Mouse (Mus musculus) midbrain, embryonic 15.5 days (tissue): ENCODE results near the gene 4930503B20Rik. TPM values are rescaled to one million over a fixed set of nuclear protein-coding genes. Genes with fewer than 3 reads are reported as not detected.
A peak's percentile ranks its signal among the peaks of the same experiment; 100 is the strongest.

ENCODE experiments used
- ATAC-seq: fragments of 200-750 bp; cut with Nextera tagmentation; replicated peaks from 2 replicates; pipeline ENCODE4 v1.8.0; 2017; ENCODE audit warnings: moderate TSS enrichment
- H3K27ac ChIP-seq: fragments of 300-500 bp; sonication (generic); 2 replicates; pipeline ENCODE4 v1.5.1; 2015; ENCODE audit warnings: mild to moderate bottlenecking, inconsistent platforms
- H3K27me3 ChIP-seq: fragments of 300-500 bp; sonication (generic); replicated peaks from 2 replicates; pipeline ENCODE4 v1.6.1; 2015; ENCODE audit warnings: inconsistent platforms
- H3K36me3 ChIP-seq: fragments of 300-500 bp; sonication (generic); replicated peaks from 2 replicates; pipeline ENCODE4 v1.6.1; 2015; ENCODE audit warnings: inconsistent platforms
- H3K4me1 ChIP-seq: fragments of 300-500 bp; sonication (generic); 2 replicates; pipeline ENCODE4 v1.6.1; 2015; ENCODE audit warnings: inconsistent platforms
- H3K4me2 ChIP-seq: fragments of 300-500 bp; sonication (generic); 2 replicates; pipeline ENCODE4 v1.6.1; 2015; ENCODE audit warnings: inconsistent platforms, mild to moderate bottlenecking, moderate library complexity
- H3K4me3 ChIP-seq: fragments of 300-500 bp; sonication (generic); 2 replicates; pipeline ENCODE4 v1.5.1; 2015; ENCODE audit warnings: mild to moderate bottlenecking, inconsistent platforms
- H3K9ac ChIP-seq: fragments of 300-500 bp; sonication (generic); 2 replicates; pipeline ENCODE4 v1.6.1; 2015; ENCODE audit warnings: mild to moderate bottlenecking, inconsistent platforms
- H3K9me3 ChIP-seq: fragments of 300-500 bp; sonication (generic); 2 replicates; pipeline ENCODE4 v1.6.1; 2016; ENCODE audit warnings: inconsistent platforms
- WGBS: fragments of 180-500 bp; shearing (Covaris S2); methylation state at CpG from one replicate; pipeline ENCODE4 v1.1.7; 2015; ENCODE audit warnings: mixed read lengths; 5-methylcytosine and 5-hydroxymethylcytosine counted together
- polyA plus RNA-seq: library from polyadenylated mRNA; unstranded; fragments of >200 nt; fragmentation: Nextera tagmentation; extraction: Ambion mirVana; gene quantifications from 2 replicates; pipeline ENCODE4 v1.2.1, GENCODE M21; 2015

The 4930503B20Rik gene
- polyA plus RNA-seq, 1 experiment from 2014 or later, result not detected

GRCm38 (mm10) chr3:146611261-146611660, 39.9 kb downstream of the 4930503B20Rik start:
- ATAC-seq, result no peak
- H3K4me1 ChIP-seq, result peaks cover 9% of the 10 kb centered on the region; the same call in 1 of the 2 replicates

GRCm38 (mm10) chr3:146610322-146610721, 40.8 kb downstream of the 4930503B20Rik start:
- no peak for ATAC-seq
- WGBS, result 78% methylated on average over 10 of the region's 10 CpGs

More at GRCm38 (mm10) chr3:146611261-146611660, 39.9 kb downstream of the 4930503B20Rik start:
- Histone ChIP-seq H3K9ac (no peak overlapping the region), H3K4me2 (no peak overlapping the region), H3K9me3 (no peaks in the 10 kb centered on the region), H3K27ac (no peak overlapping the region), H3K4me3 (no peak overlapping the region), H3K36me3 (no peaks in the 10 kb centered on the region), H3K27me3 (no peaks in the 10 kb centered on the region)
- WGBS, result 73% methylated on average over 4 of the region's 4 CpGs

GRCm38 (mm10) chr3:146607368-146607767, 43.7 kb downstream of the 4930503B20Rik start:
- H3K27ac ChIP-seq, result peak overlapping the region; percentile 64

More at GRCm38 (mm10) chr3:146610322-146610721, 40.8 kb downstream of the 4930503B20Rik start:
- no peak overlapping the region for H3K27ac ChIP-seq
- no peaks in the 10 kb centered on the region for H3K27me3 ChIP-seq
- peaks cover 9% of the 10 kb centered on the region; the same call in 1 of the 2 replicates for H3K4me1 ChIP-seq
- no peak overlapping the region for H3K4me2 ChIP-seq
- H3K9ac ChIP-seq, result no peak overlapping the region
- H3K4me3 ChIP-seq, result no peak overlapping the region
- no peaks in the 10 kb centered on the region for H3K36me3 ChIP-seq
- H3K9me3 ChIP-seq, result no peaks in the 10 kb centered on the region

GRCm38 (mm10) chr3:146604647-146605046, 46.5 kb downstream of the 4930503B20Rik start:
- H3K4me2 ChIP-seq, result no peak overlapping the region
- H3K36me3 ChIP-seq, result no peaks in the 10 kb centered on the region
- H3K9me3 ChIP-seq, result no peaks in the 10 kb centered on the region
- WGBS, result 82% methylated on average over 9 of the region's 9 CpGs
- H3K4me3 ChIP-seq, result no peak overlapping the region
- H3K27me3 ChIP-seq, result no peaks in the 10 kb centered on the region
- no peak for ATAC-seq
- no peak overlapping the region for H3K27ac ChIP-seq
- H3K9ac ChIP-seq, result no peak overlapping the region
- peaks cover 9% of the 10 kb centered on the region; the same call in 1 of the 2 replicates for H3K4me1 ChIP-seq

More at GRCm38 (mm10) chr3:146607368-146607767, 43.7 kb downstream of the 4930503B20Rik start:
- peak; percentile 79 for ATAC-seq
- H3K4me1 ChIP-seq, result peaks cover 9% of the 10 kb centered on the region; the same call in 1 of the 2 replicates
- 6% methylated on average over 1 of the region's 1 CpGs for WGBS
- H3K27me3 ChIP-seq, result no peaks in the 10 kb centered on the region
- H3K9ac ChIP-seq, result no peak overlapping the region
- H3K36me3 ChIP-seq, result no peaks in the 10 kb centered on the region
- no peak overlapping the region for H3K4me3 ChIP-seq
- no peaks in the 10 kb centered on the region for H3K9me3 ChIP-seq
- H3K4me2 ChIP-seq, result no peak overlapping the region

GRCm38 (mm10) chr3:146602531-146602930, 48.6 kb downstream of the 4930503B20Rik start:
- Histone ChIP-seq H3K4me2 (no peak overlapping the region), H3K4me3 (no peak overlapping the region), H3K36me3 (no peaks in the 10 kb centered on the region), H3K9ac (no peak overlapping the region), H3K4me1 (peaks cover 2% of the 10 kb centered on the region; the same call in 1 of the 2 replicates), H3K9me3 (no peaks in the 10 kb centered on the region), H3K27ac (no peak overlapping the region), H3K27me3 (no peaks in the 10 kb centered on the region)
- no peak for ATAC-seq
- WGBS, result 94% methylated on average over 3 of the region's 3 CpGs

- Histone ChIP-seq H3K4me2 (no peak overlapping the region), H3K4me3 (no peak overlapping the region), H3K9me3 (no peaks in the 10 kb centered on the region), H3K36me3 (no peaks in the 10 kb centered on the region), H3K27me3 (no peaks in the 10 kb centered on the region), H3K27ac (no peak overlapping the region), H3K4me1 (no peaks in the 10 kb centered on the region), H3K9ac (no peak overlapping the region)
- ATAC-seq, result no peak
- WGBS, result 85% methylated on average over 2 of the region's 2 CpGs
These were observed 49.9 kb downstream of the 4930503B20Rik start for GRCm38 (mm10) chr3:146601205-146601604.

- ATAC-seq, result no peak
- H3K27ac ChIP-seq, result no peak overlapping the region
These were observed 51.8 kb downstream of the 4930503B20Rik start for GRCm38 (mm10) chr3:146599198-146599900.

GRCm38 (mm10) chr3:146598411-146598810, 52.7 kb downstream of the 4930503B20Rik start:
- no peak for ATAC-seq
- H3K4me3 ChIP-seq, result no peak overlapping the region
- H3K36me3 ChIP-seq, result no peaks in the 10 kb centered on the region
- H3K4me2 ChIP-seq, result no peak overlapping the region
- no peaks in the 10 kb centered on the region for H3K9me3 ChIP-seq
- H3K27me3 ChIP-seq, result no peaks in the 10 kb centered on the region
- H3K27ac ChIP-seq, result no peak overlapping the region
- H3K9ac ChIP-seq, result no peak overlapping the region
- H3K4me1 ChIP-seq, result no peaks in the 10 kb centered on the region
- WGBS, result 82% methylated on average over 6 of the region's 6 CpGs

More at GRCm38 (mm10) chr3:146599198-146599900, 51.8 kb downstream of the 4930503B20Rik start:
- Histone ChIP-seq H3K9ac (no peak overlapping the region), H3K9me3 (no peaks in the 10 kb centered on the region), H3K36me3 (no peaks in the 10 kb centered on the region), H3K27me3 (no peaks in the 10 kb centered on the region), H3K4me1 (no peaks in the 10 kb centered on the region), H3K4me2 (no peak overlapping the region), H3K4me3 (no peak overlapping the region)
- 86% methylated on average over 6 of the region's 6 CpGs for WGBS

GRCm38 (mm10) chr3:146596864-146597263, 54.3 kb downstream of the 4930503B20Rik start:
- H3K36me3 ChIP-seq, result no peaks in the 10 kb centered on the region
- ATAC-seq, result no peak
- H3K4me3 ChIP-seq, result no peak overlapping the region
- WGBS, result 86% methylated on average over 7 of the region's 7 CpGs
- no peaks in the 10 kb centered on the region for H3K27me3 ChIP-seq
- H3K27ac ChIP-seq, result no peak overlapping the region
- no peaks in the 10 kb centered on the region for H3K4me1 ChIP-seq
- H3K9ac ChIP-seq, result no peak overlapping the region
- no peaks in the 10 kb centered on the region for H3K9me3 ChIP-seq
- H3K4me2 ChIP-seq, result no peak overlapping the region

- no peaks in the 10 kb centered on the region for H3K27me3 ChIP-seq
- no peaks in the 10 kb centered on the region for H3K9me3 ChIP-seq
- no peaks in the 10 kb centered on the region for H3K4me1 ChIP-seq
- no peaks in the 10 kb centered on the region for H3K36me3 ChIP-seq
- H3K27ac ChIP-seq, result no peak overlapping the region
- no peak overlapping the region for H3K9ac ChIP-seq
- H3K4me3 ChIP-seq, result no peak overlapping the region
- H3K4me2 ChIP-seq, result no peak overlapping the region
- 90% methylated on average over 8 of the region's 8 CpGs for WGBS
- ATAC-seq, result no peak
These were observed 54.7 kb downstream of the 4930503B20Rik start for GRCm38 (mm10) chr3:146596387-146596786.

- no peak for ATAC-seq
- Histone ChIP-seq H3K9me3 (no peaks in the 10 kb centered on the region), H3K9ac (no peak overlapping the region), H3K36me3 (no peaks in the 10 kb centered on the region), H3K4me1 (no peaks in the 10 kb centered on the region), H3K27ac (no peak overlapping the region), H3K4me3 (no peak overlapping the region), H3K27me3 (no peaks in the 10 kb centered on the region), H3K4me2 (no peak overlapping the region)
- 92% methylated on average over 6 of the region's 6 CpGs for WGBS
These were observed 55.7 kb downstream of the 4930503B20Rik start for GRCm38 (mm10) chr3:146595440-146595839.
